Mouse (Mus musculus) T-helper 17 cell (primary cell): ENCODE measurements around the gene Hinfp.

Experiments used
- in situ Hi-C, 2 experiments: fragments of 300-600 bp; cut with MboI, MseI; formaldehyde crosslinking; loops; 1 replicate in 1 of 2; 2 replicates in 1 of 2; pipeline ENCODE4 v1.15.1; 2025; ENCODE audit warnings: high pct_unique_total_duplicates in 2 of 2

Gene Hinfp

GRCm38 (mm10) chr9:44313476-44314256, 8.2 kb upstream of the Hinfp start:
- in situ Hi-C loops, result no loop called here

GRCm38 (mm10) chr9:44311136-44312134, 6.0 kb upstream of the Hinfp start:
- in situ Hi-C loops, result no loop called here

- in situ Hi-C loops, result no loop called here
Observed at GRCm38 (mm10) chr9:44310750-44311135, 5.3 kb upstream of the Hinfp start.

GRCm38 (mm10) chr9:44309756-44310155, 4.3 kb upstream of the Hinfp start:
- in situ Hi-C loops, result loop anchor here in 1 of 2 experiments (10.0 kb wide), 1 partner anchor 1875 kb away; no protein-coding TSS in a partner anchor

GRCm38 (mm10) chr9:44307248-44307647, 1.8 kb upstream of the Hinfp start:
- in situ Hi-C loops, result loop anchor here in 1 of 2 experiments (10.0 kb wide), 1 partner anchor 1872 kb away; no protein-coding TSS in a partner anchor

- in situ Hi-C loops, result loop anchor here in 1 of 2 experiments (10.0 kb wide), 1 partner anchor 1872 kb away; no protein-coding TSS in a partner anchor
Observed at GRCm38 (mm10) chr9:44306532-44306931, 1.1 kb upstream of the Hinfp start.

- in situ Hi-C loops, result loop anchor here in 1 of 2 experiments (10.0 kb wide), 1 partner anchor 1865 kb away; no protein-coding TSS in a partner anchor
Observed at GRCm38 (mm10) chr9:44300001-44300400, 5.5 kb downstream of the Hinfp start.

- in situ Hi-C loops, result no loop called here
Observed at GRCm38 (mm10) chr9:44292490-44292889, 13.0 kb downstream of the Hinfp start.

- in situ Hi-C loops, result no loop called here
Observed at GRCm38 (mm10) chr9:44288959-44289291, 16.5 kb downstream of the Hinfp start.

GRCm38 (mm10) chr9:44288076-44288958, 17.2 kb downstream of the Hinfp start, which contains the start of gene Abcg4:
TSS of gene Abcg4 (minus strand) at chr9:44288615.
- in situ Hi-C loops, result no loop called here

- in situ Hi-C loops, result no loop called here
Observed at GRCm38 (mm10) chr9:44287401-44288075, 17.9 kb downstream of the Hinfp start.

GRCm38 (mm10) chr9:44287003-44287400, 18.5 kb downstream of the Hinfp start:
- in situ Hi-C loops, result no loop called here

GRCm38 (mm10) chr9:44286256-44286850, 19.1 kb downstream of the Hinfp start:
- in situ Hi-C loops, result no loop called here

GRCm38 (mm10) chr9:44283183-44283582, 22.3 kb downstream of the Hinfp start:
- in situ Hi-C loops, result no loop called here

GRCm38 (mm10) chr9:44269973-44270372, 35.5 kb downstream of the Hinfp start:
- in situ Hi-C loops, result loop anchor here (10.0 to 25.0 kb wide), 3 partner anchors 708 to 1175 kb away; no protein-coding TSS in a partner anchor

- in situ Hi-C loops, result loop anchor here in 1 of 2 experiments (25.0 kb wide), 1 partner anchor 707 kb away; no protein-coding TSS in a partner anchor
Observed at GRCm38 (mm10) chr9:44269077-44269476, 36.4 kb downstream of the Hinfp start.

- in situ Hi-C loops, result loop anchor here in 1 of 2 experiments (25.0 kb wide), 1 partner anchor 706 kb away; no protein-coding TSS in a partner anchor
Observed at GRCm38 (mm10) chr9:44268432-44268831, 37.0 kb downstream of the Hinfp start, which contains the start of gene Nlrx1. TSS of gene Nlrx1 (minus strand) at chr9:44268599.

- in situ Hi-C loops, result loop anchor here in 1 of 2 experiments (25.0 kb wide), 1 partner anchor 706 kb away; no protein-coding TSS in a partner anchor
Observed at GRCm38 (mm10) chr9:44268027-44268360, 37.5 kb downstream of the Hinfp start.

- in situ Hi-C loops, result loop anchor here in 1 of 2 experiments (25.0 kb wide), 1 partner anchor 705 kb away; no protein-coding TSS in a partner anchor
Observed at GRCm38 (mm10) chr9:44267319-44268026, 38.0 kb downstream of the Hinfp start.
